Mouse (Mus musculus): ENCODE data around the gene Rbm34. TPM values are rescaled to one million over a fixed set of nuclear protein-coding genes. Genes with fewer than 3 reads are reported as not detected.

Rbm34 gene
- total and polyA plus RNA-seq, 3 experiments = 25.9 TPM; not detected in 1

DNA sequence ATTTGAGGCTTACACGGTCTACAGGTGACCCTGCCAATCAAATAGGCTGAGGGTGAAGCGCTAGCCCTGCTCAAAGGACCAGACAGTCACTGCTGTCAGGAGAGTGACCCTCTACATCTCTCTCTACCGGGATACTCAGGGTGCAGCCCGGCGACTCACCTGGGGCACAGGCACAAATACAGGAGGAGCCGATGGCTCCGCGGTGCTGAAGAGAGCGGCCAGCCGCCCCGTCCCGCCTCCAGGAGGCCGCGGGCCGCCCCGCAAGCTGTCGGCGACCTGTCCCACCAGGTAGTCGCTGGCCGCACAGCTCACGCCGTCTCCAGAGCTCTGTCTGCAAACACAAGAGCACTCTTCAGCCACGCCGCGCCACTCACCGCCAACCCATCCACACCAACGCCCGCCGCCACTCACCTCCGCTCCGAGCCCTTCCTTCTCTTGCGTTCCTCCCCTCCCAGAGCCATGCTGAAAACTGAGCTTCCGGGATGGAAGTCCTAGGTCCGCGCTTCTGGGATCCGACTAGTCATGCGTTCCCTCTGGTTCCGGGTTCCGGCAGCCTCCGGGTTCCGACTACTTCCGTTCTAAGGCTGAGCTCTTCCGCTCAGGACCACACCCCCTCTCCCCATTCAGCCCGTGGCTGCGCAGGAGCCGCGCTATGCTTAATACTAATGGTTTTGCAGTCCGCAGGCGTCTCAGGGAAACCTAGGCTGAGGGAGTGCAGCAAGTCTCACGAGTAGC, at the start of gene Rbm34 (continued):
- TF ChIP-seq EP300 (IDR thresholded peaks at IDR 0.05; ENCODE audit: low read depth in 1 of 2, low read length in 2 of 2) (no peak; a peak in 1 of 4 replicates), E2F4 (IDR thresholded peaks at IDR 0.05; ENCODE audit: borderline replicate concordance, low read depth, low read length) (no peak), UBTF (IDR thresholded peaks at IDR 0.05; ENCODE audit: borderline replicate concordance, insufficient read depth, low read depth, low read length) (0 out of 2 replicates have a peak, but pooled peaks have one; percentile 57), MXI1 (IDR thresholded peaks at IDR 0.05; ENCODE audit: low read depth, low read length) (peak; percentile 98)

DNA sequence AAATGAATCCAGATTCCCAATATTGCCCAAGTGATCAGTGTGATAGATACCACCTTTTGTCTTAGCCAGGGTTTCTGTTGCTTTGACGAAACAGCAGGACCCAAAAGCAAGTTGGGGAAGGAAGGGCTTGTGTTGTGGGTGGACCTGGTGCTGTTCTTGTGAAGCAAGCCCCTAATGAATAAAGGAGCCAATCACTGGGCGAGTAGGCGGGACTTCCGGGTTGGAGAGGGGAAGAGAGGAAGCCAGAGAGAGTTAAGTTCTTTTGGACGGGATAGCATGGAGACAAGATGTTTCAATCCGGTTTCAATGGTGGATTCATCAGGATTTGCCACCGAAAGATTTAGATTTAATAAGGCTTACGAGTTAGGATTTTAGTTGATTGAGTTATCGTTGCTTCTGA, 40.8 kb upstream of the Rbm34 start:
- Histone ChIP-seq H3K9ac (ENCODE audit: control insufficient read depth, low read depth, low read length, poor library complexity, severe bottlenecking) (no peak overlapping the region), H3K36me3 (ENCODE audit: control insufficient read depth in 1 of 2, insufficient read depth in 2 of 2, low read length in 2 of 2) (no peaks in the 10 kb centered on the region), H3K27me3 (ENCODE audit: control insufficient read depth in 1 of 2, insufficient read depth in 2 of 2, low read length in 2 of 2) (no peaks in the 10 kb centered on the region), H3K79me2 (ENCODE audit: control insufficient read depth, insufficient read depth, low read length, poor library complexity) (no peaks in the 10 kb centered on the region), H3K4me1 (ENCODE audit: control insufficient read depth in 1 of 2, insufficient read depth in 2 of 2, low read length in 2 of 2) (no peaks in the 10 kb centered on the region), H3K4me3 (ENCODE audit: control insufficient read depth in 1 of 2, insufficient read depth in 1 of 2, low read depth in 2 of 2, low read length in 2 of 2) (no peak overlapping the region), H3K27ac (ENCODE audit: control insufficient read depth, low read depth, low read length) (no peak overlapping the region), H3K9me3 (replicated peaks; ENCODE audit: insufficient read depth, low read length) (no peaks in the 10 kb centered on the region)
- TF ChIP-seq RAD21 (IDR thresholded peaks at IDR 0.05; ENCODE audit: low read depth, low read length) = no peak
- DNase-seq (ENCODE audit: low read depth, low spot score) = no peak

DNA sequence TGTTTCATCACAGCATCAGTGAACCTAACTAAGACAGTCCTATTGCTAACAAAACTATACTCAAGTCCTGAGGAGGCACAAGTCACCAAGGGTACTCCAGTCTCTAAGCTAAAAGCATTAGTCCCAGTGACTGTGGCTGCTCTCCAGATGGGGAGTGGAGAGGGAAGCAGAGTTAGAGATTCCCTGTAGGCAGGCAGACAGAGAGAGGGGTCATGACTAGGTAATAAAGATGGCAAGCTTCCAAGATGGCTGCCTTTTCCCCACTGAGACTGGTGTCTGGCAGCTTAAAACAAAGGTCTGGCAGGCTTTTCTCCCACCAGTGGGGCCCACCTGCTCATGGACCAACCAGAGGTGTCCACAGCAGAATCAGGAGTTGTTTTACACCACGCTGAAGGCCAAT, 23.6 kb upstream of the Rbm34 start:
- no peak overlapping the region for H3K4me3 ChIP-seq (ENCODE audit: control insufficient read depth in 1 of 2, insufficient read depth in 1 of 2, low read depth in 2 of 2, low read length in 2 of 2)
- DNase-seq (ENCODE audit: low read depth, low spot score) = no peak
- no peaks in the 10 kb centered on the region for H3K27me3 ChIP-seq (ENCODE audit: control insufficient read depth in 1 of 2, insufficient read depth in 2 of 2, low read length in 2 of 2)
- no peaks in the 10 kb centered on the region for H3K9me3 ChIP-seq (replicated peaks; ENCODE audit: insufficient read depth, low read length)
- no peaks in the 10 kb centered on the region for H3K4me1 ChIP-seq (ENCODE audit: control insufficient read depth in 1 of 2, insufficient read depth in 2 of 2, low read length in 2 of 2)
- TF ChIP-seq RAD21 (IDR thresholded peaks at IDR 0.05; ENCODE audit: low read depth, low read length) (no peak), HCFC1 (IDR thresholded peaks at IDR 0.05; ENCODE audit: low read depth, low read length) (no peak), SMC3 (IDR thresholded peaks at IDR 0.05; ENCODE audit: low read depth, low read length) (no peak), BHLHE40 (IDR thresholded peaks at IDR 0.05; ENCODE audit: borderline replicate concordance, low read depth, low read length) (no peak), MAFK (IDR thresholded peaks at IDR 0.05; ENCODE audit: borderline replicate concordance, low read depth, low read length) (no peak), ZMIZ1 (IDR thresholded peaks at IDR 0.05; ENCODE audit: low read depth, low read length) (no peak), KAT2A (conservative IDR thresholded peaks at IDR 0.05; ENCODE audit: low read depth, low read length) (no peak), MXI1 (IDR thresholded peaks at IDR 0.05; ENCODE audit: low read depth, low read length) (no peak), CHD1 (IDR thresholded peaks at IDR 0.05; ENCODE audit: low read depth, low read length) (no peak), MEF2A (IDR thresholded peaks at IDR 0.05; ENCODE audit: extremely low read depth, insufficient replicate concordance, low read depth, low read length, poor library complexity, severe bottlenecking) (no peak), CHD2 (IDR thresholded peaks at IDR 0.05; ENCODE audit: low read length) (no peak), ZKSCAN1 (IDR thresholded peaks at IDR 0.05; ENCODE audit: low read depth, low read length) (no peak), POLR2A (IDR thresholded peaks at IDR 0.05; ENCODE audit: control insufficient read depth in 1 of 2, insufficient read depth in 1 of 2, low read depth in 1 of 2, low read length in 2 of 2, poor library complexity in 1 of 2) (no peak)
- no peak overlapping the region for H3K27ac ChIP-seq (ENCODE audit: control insufficient read depth, low read depth, low read length)
- H3K79me2 ChIP-seq (ENCODE audit: control insufficient read depth, insufficient read depth, low read length, poor library complexity) = no peaks in the 10 kb centered on the region
- no peak overlapping the region for H3K9ac ChIP-seq (ENCODE audit: control insufficient read depth, low read depth, low read length, poor library complexity, severe bottlenecking)
- no peaks in the 10 kb centered on the region for H3K36me3 ChIP-seq (ENCODE audit: control insufficient read depth in 1 of 2, insufficient read depth in 2 of 2, low read length in 2 of 2)
